Mouse (Mus musculus) CH12.LX (cell line): ENCODE data around the gene Tcte1. TPM values are rescaled to one million over a fixed set of nuclear protein-coding genes. Genes with fewer than 3 reads are reported as not detected.

Experiments used
- DNase-seq: peaks from one replicate; pipeline ENCODE4 v3.0.0-alpha.2; 2013; ENCODE audit errors: extremely low read depth
- H3K27ac ChIP-seq: 2 replicates; pipeline ENCODE4 v1.5.1; 2012; ENCODE audit warnings: low read depth, mild to moderate bottlenecking, control low read depth, moderate library complexity; ENCODE audit not compliant: insufficient read depth
- H3K27me3 ChIP-seq: replicated peaks from 2 replicates; pipeline ENCODE3; 2012; ENCODE audit warnings: inconsistent platforms
- H3K36me3 ChIP-seq, 2 experiments: replicated peaks in 1 of 2; 2 replicates each; pipeline versions ENCODE3 to v1.6.1; 2012; ENCODE audit warnings: inconsistent platforms in 1 of 2, low read length in 1 of 2, mild to moderate bottlenecking in 1 of 2, mixed read lengths in 1 of 2, moderate library complexity in 1 of 2; ENCODE audit not compliant: control insufficient read depth in 1 of 2, insufficient read depth in 1 of 2
- H3K4me1 ChIP-seq, 2 experiments: 2 replicates each; pipeline ENCODE4 v1.6.1; 2012; ENCODE audit warnings: inconsistent platforms in 1 of 2, moderate library complexity in 1 of 2; ENCODE audit not compliant: insufficient read depth in 2 of 2, control insufficient read depth in 1 of 2
- H3K4me2 ChIP-seq: 2 replicates; pipeline ENCODE4 v1.6.1; 2012; ENCODE audit warnings: low read depth, mild to moderate bottlenecking, control low read depth; ENCODE audit not compliant: poor library complexity, insufficient read depth, severe bottlenecking
- H3K4me3 ChIP-seq, 3 experiments: fragments of 150-350 bp in 1 of 3; sonication (generic) in 1 of 3; replicated peaks in 1 of 3; 2 replicates each; pipeline versions ENCODE3 to v1.5.1; 2011 to 2012; ENCODE audit warnings: low read depth in 2 of 3, low read length in 2 of 3, mild to moderate bottlenecking in 2 of 3, moderate library complexity in 2 of 3, control low read depth in 1 of 3, improper control_type of control experiment in 1 of 3, inconsistent platforms in 1 of 3, mixed read lengths in 1 of 3; ENCODE audit not compliant: poor library complexity in 1 of 3
- H3K79me2 ChIP-seq: replicated peaks from 2 replicates; pipeline ENCODE4 v1.6.1; 2012; ENCODE audit warnings: mild to moderate bottlenecking, moderate library complexity; ENCODE audit not compliant: control insufficient read depth, poor library complexity, insufficient read depth, severe bottlenecking; ENCODE audit errors: extremely low read depth
- H3K9ac ChIP-seq: 2 replicates; pipeline ENCODE4 v1.6.1; 2012; ENCODE audit warnings: low read depth, mild to moderate bottlenecking, control low read depth, moderate library complexity; ENCODE audit not compliant: insufficient read depth
- H3K9me3 ChIP-seq: replicated peaks from 2 replicates; pipeline ENCODE3; 2012; ENCODE audit warnings: low read length, inconsistent platforms, mixed read lengths
- BHLHE40 ChIP-seq: IDR thresholded peaks from 2 replicates; pipeline ENCODE4 v1.6.1; 2011; ENCODE audit warnings: mild to moderate bottlenecking, low read depth, low read length, improper control_type of control experiment
- CHD1 ChIP-seq: IDR thresholded peaks from 2 replicates; pipeline ENCODE4 v1.6.1; 2012; ENCODE audit warnings: low read depth, low read length, improper control_type of control experiment, inconsistent platforms
- CHD2 ChIP-seq: IDR thresholded peaks from 2 replicates; pipeline ENCODE4 v1.6.1; 2011; ENCODE audit warnings: low read length, improper control_type of control experiment
- CTCF ChIP-seq, 2 experiments: IDR thresholded peaks in 1 of 2; conservative IDR thresholded peaks in 1 of 2; 2 replicates each; pipeline ENCODE4 v1.5.1; 2011 to 2012; ENCODE audit warnings: low read depth in 2 of 2, low read length in 2 of 2, improper control_type of control experiment in 1 of 2, inconsistent platforms in 1 of 2, mild to moderate bottlenecking in 1 of 2, moderate library complexity in 1 of 2
- E2F4 ChIP-seq: IDR thresholded peaks from 2 replicates; pipeline ENCODE4 v1.6.1; 2011; ENCODE audit warnings: low read depth, low read length, improper control_type of control experiment; ENCODE audit not compliant: insufficient replicate concordance
- ELF1 ChIP-seq: IDR thresholded peaks from 2 replicates; pipeline ENCODE4 v1.6.1; 2014; ENCODE audit warnings: low read depth, mild to moderate bottlenecking, inconsistent platforms, low read length, improper control_type of control experiment
- EP300 ChIP-seq: IDR thresholded peaks from 2 replicates; pipeline ENCODE4 v1.6.1; 2011; ENCODE audit warnings: low read length, improper control_type of control experiment
- ETS1 ChIP-seq: conservative IDR thresholded peaks from 2 replicates; pipeline ENCODE4 v1.6.1; 2012; ENCODE audit warnings: low read depth, mild to moderate bottlenecking, inconsistent platforms, low read length, improper control_type of control experiment, moderate library complexity
- GABPA ChIP-seq: IDR thresholded peaks from 2 replicates; pipeline ENCODE4 v1.6.1; 2012; ENCODE audit warnings: low read depth, low read length, improper control_type of control experiment, inconsistent platforms; ENCODE audit not compliant: insufficient replicate concordance
- HCFC1 ChIP-seq: IDR thresholded peaks from 2 replicates; pipeline ENCODE4 v1.6.1; 2012; ENCODE audit warnings: low read depth, mild to moderate bottlenecking, inconsistent platforms, low read length, improper control_type of control experiment
- IRF4 ChIP-seq: IDR thresholded peaks from 2 replicates; pipeline ENCODE4 v1.6.1; 2014; ENCODE audit warnings: low read depth, mild to moderate bottlenecking, inconsistent platforms, low read length, improper control_type of control experiment
- JUN ChIP-seq: IDR thresholded peaks from 2 replicates; pipeline ENCODE4 v1.6.1; 2011; ENCODE audit warnings: low read depth, mild to moderate bottlenecking, low read length, improper control_type of control experiment, moderate library complexity; ENCODE audit not compliant: insufficient read depth
- JUND ChIP-seq: conservative IDR thresholded peaks from 2 replicates; pipeline ENCODE4 v1.6.1; 2011; ENCODE audit warnings: low read depth, low read length, improper control_type of control experiment
- KAT2A ChIP-seq: IDR thresholded peaks from 2 replicates; pipeline ENCODE4 v1.6.1; 2012; ENCODE audit warnings: low read length, improper control_type of control experiment, inconsistent platforms; ENCODE audit not compliant: insufficient replicate concordance
- MAFK ChIP-seq: IDR thresholded peaks from 2 replicates; pipeline ENCODE4 v1.6.1; 2011; ENCODE audit warnings: low read length, improper control_type of control experiment; ENCODE audit not compliant: insufficient replicate concordance
- MAX ChIP-seq: IDR thresholded peaks from 2 replicates; pipeline ENCODE4 v1.6.1; 2011; ENCODE audit warnings: low read length, improper control_type of control experiment
- MAZ ChIP-seq: IDR thresholded peaks from 2 replicates; pipeline ENCODE4 v1.6.1; 2012; ENCODE audit warnings: low read depth, mild to moderate bottlenecking, inconsistent platforms, low read length, improper control_type of control experiment, moderate library complexity
- MEF2A ChIP-seq: IDR thresholded peaks from 2 replicates; pipeline ENCODE4 v1.6.1; 2014; ENCODE audit warnings: low read depth, mild to moderate bottlenecking, inconsistent platforms, low read length, improper control_type of control experiment, borderline replicate concordance
- MXI1 ChIP-seq: IDR thresholded peaks from 2 replicates; pipeline ENCODE4 v1.6.1; 2011; ENCODE audit warnings: mild to moderate bottlenecking, low read depth, low read length, improper control_type of control experiment
- MYC ChIP-seq: IDR thresholded peaks from 2 replicates; pipeline ENCODE4 v1.6.1; 2011; ENCODE audit warnings: low read depth, mild to moderate bottlenecking, improper control_type of control experiment, low read length
- NELFE ChIP-seq: IDR thresholded peaks from 2 replicates; pipeline ENCODE4 v1.6.1; 2011; ENCODE audit warnings: low read depth, low read length, improper control_type of control experiment
- NRF1 ChIP-seq: IDR thresholded peaks from 2 replicates; pipeline ENCODE4 v1.6.1; 2014; ENCODE audit warnings: low read depth, mild to moderate bottlenecking, inconsistent platforms, low read length, improper control_type of control experiment, moderate library complexity
- PAX5 ChIP-seq: IDR thresholded peaks from 2 replicates; pipeline ENCODE4 v1.6.1; 2012; ENCODE audit warnings: low read length, inconsistent platforms, mixed read lengths
- POLR2A ChIP-seq: IDR thresholded peaks from 2 replicates; pipeline ENCODE4 v1.6.1; 2011; ENCODE audit warnings: low read depth, mild to moderate bottlenecking, improper control_type of control experiment, low read length
- POLR2AphosphoS2 ChIP-seq: IDR thresholded peaks from 2 replicates; pipeline ENCODE4 v1.6.1; 2011; ENCODE audit warnings: low read depth, low read length, improper control_type of control experiment
- RAD21 ChIP-seq: IDR thresholded peaks from 2 replicates; pipeline ENCODE4 v1.6.1; 2011; ENCODE audit warnings: low read depth, mild to moderate bottlenecking, low read length, improper control_type of control experiment, moderate library complexity
- RCOR1 ChIP-seq: conservative IDR thresholded peaks from 2 replicates; pipeline ENCODE4 v1.6.1; 2012; ENCODE audit warnings: low read depth, mild to moderate bottlenecking, inconsistent platforms, low read length, improper control_type of control experiment
- SIN3A ChIP-seq: IDR thresholded peaks from 2 replicates; pipeline ENCODE4 v1.6.1; 2012; ENCODE audit warnings: low read length, improper control_type of control experiment, inconsistent platforms
- SMC3 ChIP-seq: IDR thresholded peaks from 2 replicates; pipeline ENCODE4 v1.6.1; 2011; ENCODE audit warnings: low read depth, low read length, improper control_type of control experiment
- TBP ChIP-seq: conservative IDR thresholded peaks from 2 replicates; pipeline ENCODE4 v1.6.1; 2011; ENCODE audit warnings: low read depth, low read length, improper control_type of control experiment
- TCF12 ChIP-seq: IDR thresholded peaks from 2 replicates; pipeline ENCODE4 v1.6.1; 2014; ENCODE audit warnings: low read depth, mild to moderate bottlenecking, inconsistent platforms, low read length, improper control_type of control experiment
- UBTF ChIP-seq: IDR thresholded peaks from 2 replicates; pipeline ENCODE4 v1.6.1; 2012; ENCODE audit warnings: low read depth, mild to moderate bottlenecking, inconsistent platforms, low read length, improper control_type of control experiment, moderate library complexity
- USF1 ChIP-seq: IDR thresholded peaks from 2 replicates; pipeline ENCODE4 v1.6.1; 2014; ENCODE audit warnings: low read depth, mild to moderate bottlenecking, inconsistent platforms, low read length, improper control_type of control experiment
- USF2 ChIP-seq: conservative IDR thresholded peaks from 2 replicates; pipeline ENCODE4 v1.6.1; 2011; ENCODE audit warnings: low read depth, low read length, improper control_type of control experiment
- ZC3H11A ChIP-seq: IDR thresholded peaks from 2 replicates; pipeline ENCODE4 v1.6.1; 2012; ENCODE audit warnings: low read depth, mild to moderate bottlenecking, inconsistent platforms, low read length, improper control_type of control experiment
- ZKSCAN1 ChIP-seq: IDR thresholded peaks from 2 replicates; pipeline ENCODE4 v1.6.1; 2012; ENCODE audit warnings: low read depth, inconsistent platforms, low read length, improper control_type of control experiment, borderline replicate concordance
- ZMIZ1 ChIP-seq: IDR thresholded peaks from 2 replicates; pipeline ENCODE4 v1.6.1; 2012; ENCODE audit warnings: low read depth, mild to moderate bottlenecking, inconsistent platforms, low read length, improper control_type of control experiment
- ZNF384 ChIP-seq: IDR thresholded peaks from 2 replicates; pipeline ENCODE4 v1.6.1; 2012; ENCODE audit warnings: low read depth, low read length, improper control_type of control experiment, inconsistent platforms
- dilution Hi-C: fragments of 300-500 bp; cut with MboI; formaldehyde crosslinking; loops from 2 replicates; pipeline ENCODE4 v1.14.3; 2020; ENCODE audit warnings: low sequenced_read_pairs; ENCODE audit not compliant: extremely low pct_unique_long_range_greater_than_20kb, extremely low pct_ligation_motif_present
- in situ Hi-C: fragments of 300-500 bp; cut with MboI; formaldehyde crosslinking; loops from 3 replicates; pipeline ENCODE4 v1.14.3; 2019; ENCODE audit warnings: low sequenced_read_pairs, low pct_ligation_motif_present, low pct_unique_long_range_greater_than_20kb, mixed read lengths
- polyA plus RNA-seq: library from polyadenylated mRNA; unstranded; fragments of >175 nt; gene quantifications from 2 replicates; pipeline ENCODE4 v1.2.1, GENCODE M21; 2012; ENCODE audit warnings: low read depth; ENCODE audit not compliant: insufficient read length
- total RNA-seq, 2 experiments: library from RNA; depleted of rRNA; stranded (reverse); fragments of 300-350 nt in 1 of 2; fragments of >200 nt in 1 of 2; gene quantifications; 2 replicates each; pipeline ENCODE4 v1.2.3; 2012 to 2014

Gene Tcte1
- total and polyA plus RNA-seq, 3 experiments, result not detected

- DNase-seq, result peak; percentile 66
- peak overlapping the region; percentile 90 to 100 (median 99) for H3K4me3 ChIP-seq
- peaks cover 41% of the 10 kb centered on the region for H3K79me2 ChIP-seq
- no peaks in the 10 kb centered on the region for H3K9me3 ChIP-seq
- peak overlapping the region; percentile 99 for H3K9ac ChIP-seq
- peak overlapping the region; percentile 99 for H3K27ac ChIP-seq
- TF ChIP-seq MXI1 (peak; percentile 72; the same call in 1 of the 2 replicates), MAFK (0 out of 2 replicates have a peak, but pooled peaks have one; percentile 54), MYC (no peak), E2F4 (no peak), UBTF (no peak), MAX (peak; percentile 6; the same call in 1 of the 2 replicates), ZKSCAN1 (no peak), USF1 (no peak), ETS1 (peak; percentile 69), MAZ (no peak), POLR2AphosphoS2 (no peak; the same call in none of the 2 replicates), CHD2 (no peak; the same call in 1 of the 2 replicates), ZNF384 (no peak), NRF1 (0 out of 2 replicates have a peak, but pooled peaks have one; percentile 40), TBP (no peak), SIN3A (peak; percentile 77), EP300 (no peak; the same call in 1 of the 2 replicates), RAD21 (no peak), NELFE (peak; percentile 4; the same call in 1 of the 2 replicates), IRF4 (peak; percentile 76), BHLHE40 (peak; percentile 63), JUND (no peak), MEF2A (peak; percentile 65), PAX5 (no peak), ELF1 (peak; percentile 70), HCFC1 (peak; percentile 33; the same call in 1 of the 2 replicates), TCF12 (peak; percentile 92), POLR2A (peak; percentile 47), JUN (no peak), USF2 (no peak), SMC3 (no peak), ZMIZ1 (peak; percentile 43), KAT2A (no peak), ZC3H11A (no peak), GABPA (no peak), RCOR1 (no peak), CHD1 (no peak; the same call in 1 of the 2 replicates), CTCF (conservative IDR thresholded peaks at IDR 0.05 in 1 of 2, IDR thresholded peaks at IDR 0.05 in 1 of 2; ENCODE audit: low read depth in 2 of 2, low read length in 2 of 2) (no peak)
- H3K4me2 ChIP-seq, result peak overlapping the region; percentile 80
- in situ Hi-C loops (loop anchor here (5.0 kb wide), 1 partner anchor 81 kb away; the partner anchor contains the start of gene Spats1), dilution Hi-C loops (no loop called here)
- no peaks in the 10 kb centered on the region for H3K27me3 ChIP-seq
- peaks cover 26 to 50% of the 10 kb centered on the region in 2 experiments for H3K4me1 ChIP-seq
- peaks cover 38 to 63% of the 10 kb centered on the region in 2 experiments for H3K36me3 ChIP-seq
Observed at GRCm38 (mm10) chr17:45557998-45558862, 35.0 kb downstream of the Tcte1 start.
